Mouse (Mus musculus): ENCODE data around the gene Megf6. TPM values are rescaled to one million over a fixed set of nuclear protein-coding genes. Genes with fewer than 3 reads are reported as not detected.

Gene Megf6
- polyA plus RNA-seq (2016; fragmentation: Nextera tagmentation; extraction: Ambion mirVana) = 38.6 and 43.7 TPM in 2 replicates

DNA sequence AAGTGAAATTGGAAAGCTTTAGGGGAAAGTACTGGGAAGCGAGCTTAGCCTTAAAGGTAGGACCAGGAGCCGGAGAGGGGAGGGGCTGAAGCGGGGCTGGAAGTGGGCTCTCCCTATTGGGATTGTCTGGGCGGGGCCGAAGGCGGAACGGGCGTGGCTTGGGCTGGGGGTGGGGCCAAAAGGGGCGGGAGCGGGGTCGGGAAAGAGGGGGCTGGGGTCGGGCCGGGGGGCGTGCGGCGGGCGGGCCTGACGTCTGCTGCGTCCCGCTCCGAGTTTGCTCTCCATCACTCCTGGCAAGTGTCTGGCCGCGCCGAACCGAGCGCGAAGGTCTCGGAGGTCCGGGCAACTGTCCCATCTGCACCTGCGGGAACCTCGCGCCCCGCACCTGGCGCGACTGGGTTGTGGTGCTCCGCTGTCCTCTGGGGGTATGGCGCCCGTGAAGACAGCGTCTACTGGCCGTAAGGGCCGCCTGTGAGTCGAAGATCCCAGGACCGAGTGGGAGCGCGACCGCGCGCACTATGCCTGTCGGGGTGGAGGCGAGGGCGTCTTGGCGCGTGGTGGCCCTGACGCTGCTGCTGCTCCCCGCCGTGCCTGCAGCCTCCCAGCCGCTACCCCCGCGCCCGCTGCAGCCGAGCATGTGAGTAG lies at the start of gene Megf6:
Megf6 (plus strand) TSS at position 225 of the 645 bp plus-strand sequence.
- peak within 1 kb of the TSS; percentile 63 for H3K4me3 ChIP-seq
- peak; percentile 61 for ATAC-seq (ENCODE audit: low FRiP score)
- peaks cover 45% of the 10 kb centered on the region for H3K4me1 ChIP-seq
- no peaks in the 10 kb centered on the region for H3K36me3 ChIP-seq
- no peaks in the 10 kb centered on the region for H3K9me3 ChIP-seq (replicated peaks)
- H3K27ac ChIP-seq = peak within 1 kb of the TSS; percentile 32; the same call in 1 of the 2 replicates
- WGBS = under 1% methylated on average over 54 of the region's 61 CpGs
- peak within 1 kb of the TSS; percentile 98 for H3K4me2 ChIP-seq (replicated peaks)
- H3K9ac ChIP-seq = peak within 1 kb of the TSS; percentile 63
- peaks cover 53% of the 10 kb centered on the region for H3K27me3 ChIP-seq

DNA sequence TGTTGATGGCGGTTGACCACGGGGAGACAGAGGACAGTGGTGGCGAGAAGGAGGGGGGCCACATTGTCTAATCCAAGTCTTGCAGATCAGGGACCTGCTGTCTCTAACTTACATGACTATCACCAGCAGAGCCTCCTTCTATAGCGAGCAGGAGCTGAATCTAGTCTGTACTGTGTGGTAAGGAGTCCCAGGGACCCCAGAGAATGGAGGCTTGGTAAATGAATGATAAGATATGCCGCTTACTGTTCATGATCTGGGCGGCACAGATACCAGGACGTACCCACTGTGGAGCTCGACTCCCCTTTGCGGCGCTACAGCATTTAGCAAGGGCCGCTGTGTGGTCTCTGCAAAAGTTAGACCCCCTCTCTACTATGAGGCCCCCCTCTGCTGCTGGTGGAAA lies 48.7 kb upstream of the Megf6 start:
- Histone ChIP-seq H3K9ac (no peak overlapping the region), H3K9me3 (replicated peaks) (no peaks in the 10 kb centered on the region), H3K27ac (no peak overlapping the region), H3K4me3 (no peak overlapping the region), H3K36me3 (no peaks in the 10 kb centered on the region), H3K4me2 (replicated peaks) (no peak overlapping the region), H3K27me3 (peaks cover 8% of the 10 kb centered on the region; the same call in 1 of the 2 replicates), H3K4me1 (no peaks in the 10 kb centered on the region)
- ATAC-seq (ENCODE audit: low FRiP score) = no peak
- 75% methylated on average over 11 of the region's 11 CpGs for WGBS

DNA sequence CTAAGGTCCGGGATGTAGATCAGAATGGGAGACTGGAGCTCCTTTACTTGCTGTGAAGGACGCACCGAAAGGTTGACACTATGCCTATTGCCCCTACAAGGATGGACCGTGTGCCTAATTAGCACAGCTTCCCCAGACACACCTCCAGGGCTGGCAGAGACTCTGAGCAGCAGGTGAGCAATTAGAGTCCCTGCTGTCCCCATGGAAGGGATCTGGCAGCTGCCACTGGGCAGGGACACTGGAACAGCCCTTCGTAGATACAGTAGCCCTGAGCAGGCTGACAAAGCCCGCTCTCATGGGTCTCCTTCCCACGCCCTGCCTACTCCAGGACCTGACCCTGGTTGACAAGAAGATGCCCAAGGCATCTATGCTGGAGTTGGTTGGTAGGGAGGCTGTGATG lies 48.2 kb upstream of the Megf6 start:
- Histone ChIP-seq H3K27me3 (peaks cover 8% of the 10 kb centered on the region; the same call in 1 of the 2 replicates), H3K9ac (no peak overlapping the region), H3K36me3 (no peaks in the 10 kb centered on the region), H3K4me1 (no peaks in the 10 kb centered on the region), H3K9me3 (replicated peaks) (no peaks in the 10 kb centered on the region), H3K27ac (no peak overlapping the region), H3K4me2 (replicated peaks) (no peak overlapping the region), H3K4me3 (no peak overlapping the region)
- WGBS = 78% methylated on average over 7 of the region's 7 CpGs
- ATAC-seq (ENCODE audit: low FRiP score) = no peak

DNA sequence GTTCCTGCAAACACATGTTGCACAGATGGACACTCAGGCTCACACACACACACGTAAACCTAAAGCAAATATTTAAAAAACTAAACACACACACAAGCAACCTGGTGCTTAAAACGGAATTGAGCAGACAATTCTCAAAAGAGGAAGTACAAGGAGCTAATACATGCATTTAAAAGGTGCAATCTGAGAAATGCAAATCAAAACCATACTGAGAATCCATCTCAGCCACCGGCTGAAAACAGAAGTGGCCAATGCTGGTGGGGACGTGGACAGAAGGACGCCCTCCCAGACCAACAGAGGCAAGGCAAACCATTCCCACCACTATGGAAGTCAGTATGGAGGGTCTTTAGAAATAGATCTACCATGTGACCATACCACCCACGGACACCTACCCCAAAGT lies 47.0 kb upstream of the Megf6 start:
- Histone ChIP-seq H3K9me3 (replicated peaks) (no peaks in the 10 kb centered on the region), H3K9ac (no peak overlapping the region), H3K27me3 (peaks cover 10% of the 10 kb centered on the region), H3K4me1 (no peaks in the 10 kb centered on the region), H3K27ac (no peak overlapping the region), H3K36me3 (no peaks in the 10 kb centered on the region), H3K4me2 (replicated peaks) (no peak overlapping the region), H3K4me3 (no peak overlapping the region)
- 84% methylated on average over 6 of the region's 6 CpGs for WGBS
- ATAC-seq (ENCODE audit: low FRiP score) = no peak

DNA sequence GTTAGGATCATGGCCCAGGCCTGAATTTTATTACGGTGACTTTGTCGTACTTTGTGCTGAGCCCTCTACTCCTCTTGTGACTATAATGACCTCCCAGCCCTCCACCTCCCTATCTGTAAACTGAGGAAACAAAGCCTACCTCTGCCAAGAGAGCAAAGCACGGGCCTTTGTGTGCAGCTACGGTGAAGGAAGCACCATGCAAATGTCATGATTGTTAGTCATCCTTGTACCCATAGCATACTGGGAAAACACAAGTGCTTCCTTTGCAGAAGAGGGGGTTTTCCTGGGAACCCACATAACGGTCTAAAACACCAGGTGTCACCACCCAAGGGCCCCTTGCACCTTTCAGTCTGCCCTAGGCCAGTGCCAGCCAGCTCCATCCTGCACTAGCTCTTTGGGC lies 45.3 kb upstream of the Megf6 start:
- Histone ChIP-seq H3K9me3 (replicated peaks) (no peaks in the 10 kb centered on the region), H3K36me3 (no peaks in the 10 kb centered on the region), H3K9ac (no peak overlapping the region), H3K27ac (no peak overlapping the region), H3K27me3 (peaks cover 10% of the 10 kb centered on the region), H3K4me2 (replicated peaks) (no peak overlapping the region), H3K4me3 (no peak overlapping the region), H3K4me1 (no peaks in the 10 kb centered on the region)
- no peak for ATAC-seq (ENCODE audit: low FRiP score)
- WGBS = 71% methylated on average over 5 of the region's 5 CpGs

DNA sequence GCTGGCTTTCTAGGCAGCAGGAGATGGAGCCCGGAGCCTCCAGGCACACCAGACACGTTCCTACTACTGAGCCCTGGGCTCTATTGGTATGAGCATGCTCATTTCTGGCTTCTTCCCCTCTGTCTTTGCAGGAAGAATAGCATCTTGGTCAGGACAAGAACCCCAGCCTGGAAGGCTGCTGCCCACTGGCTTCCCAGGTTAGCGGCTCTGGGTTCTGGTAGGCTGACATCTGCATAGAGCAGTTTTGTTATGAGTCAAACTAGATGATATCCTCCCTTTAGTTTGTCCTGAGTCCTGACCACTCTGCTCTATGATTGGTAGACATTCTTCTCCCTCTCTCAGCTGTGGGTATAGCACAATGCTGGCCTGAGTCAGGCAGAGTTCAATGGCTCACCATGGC lies 43.3 kb upstream of the Megf6 start:
- no peak overlapping the region for H3K4me2 ChIP-seq (replicated peaks)
- no peak for ATAC-seq (ENCODE audit: low FRiP score)
- H3K27me3 ChIP-seq = peaks cover 7% of the 10 kb centered on the region
- 70% methylated on average over 3 of the region's 3 CpGs for WGBS
- H3K4me3 ChIP-seq = no peak overlapping the region
- H3K36me3 ChIP-seq = no peaks in the 10 kb centered on the region
- H3K9ac ChIP-seq = no peak overlapping the region
- H3K4me1 ChIP-seq = no peaks in the 10 kb centered on the region
- no peak overlapping the region for H3K27ac ChIP-seq
- H3K9me3 ChIP-seq (replicated peaks) = no peaks in the 10 kb centered on the region

DNA sequence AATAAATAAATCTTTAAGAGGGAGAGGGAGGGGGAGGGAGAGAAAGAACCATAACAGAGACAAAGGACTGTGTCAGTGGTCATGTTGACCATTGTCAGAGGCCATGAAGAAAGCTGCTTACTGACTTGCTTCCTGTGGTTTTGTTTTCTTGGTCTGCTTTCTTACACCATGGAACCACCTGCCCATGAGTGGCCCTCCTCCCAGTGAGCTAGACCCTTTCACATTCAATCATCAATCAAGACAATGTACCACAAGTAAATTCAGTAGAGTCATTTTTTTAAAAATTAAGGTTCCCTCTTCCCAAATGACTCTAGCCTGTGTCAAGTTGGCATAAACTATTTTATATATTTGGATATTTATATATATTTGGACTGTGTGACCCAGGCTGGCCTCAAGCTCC lies 40.6 kb upstream of the Megf6 start:
- H3K27ac ChIP-seq = no peak overlapping the region
- H3K36me3 ChIP-seq = no peaks in the 10 kb centered on the region
- H3K4me2 ChIP-seq (replicated peaks) = no peak overlapping the region
- H3K4me1 ChIP-seq = no peaks in the 10 kb centered on the region
- no peak for ATAC-seq (ENCODE audit: low FRiP score)
- H3K4me3 ChIP-seq = no peak overlapping the region
- no peak overlapping the region for H3K9ac ChIP-seq
- peaks cover 22% of the 10 kb centered on the region for H3K27me3 ChIP-seq
- no peaks in the 10 kb centered on the region for H3K9me3 ChIP-seq (replicated peaks)

DNA sequence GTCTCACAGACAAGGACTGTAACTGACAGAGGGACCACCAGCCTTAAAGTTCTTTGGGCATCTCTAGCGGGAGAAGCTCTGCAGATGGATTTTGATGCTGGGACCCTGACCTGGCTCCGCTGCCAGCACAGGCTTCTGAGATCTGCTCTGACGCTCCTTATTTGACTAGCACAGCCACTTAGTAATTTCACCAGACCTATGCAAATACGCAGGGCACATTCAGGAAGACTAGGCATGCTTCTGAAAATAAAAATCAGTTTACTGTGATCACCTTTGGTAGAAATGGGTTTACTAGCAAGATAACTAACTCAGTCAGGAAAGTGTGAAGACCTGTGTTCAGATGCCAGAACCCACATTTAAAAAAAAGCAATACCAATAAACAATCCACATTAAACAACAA lies 38.6 kb upstream of the Megf6 start:
- ATAC-seq (ENCODE audit: low FRiP score) = no peak
- Histone ChIP-seq H3K9me3 (replicated peaks) (no peaks in the 10 kb centered on the region), H3K4me1 (no peaks in the 10 kb centered on the region), H3K4me3 (no peak overlapping the region), H3K27me3 (peaks cover 41% of the 10 kb centered on the region), H3K4me2 (replicated peaks) (no peak overlapping the region), H3K27ac (no peak overlapping the region), H3K36me3 (no peaks in the 10 kb centered on the region), H3K9ac (no peak overlapping the region)
- 86% methylated on average over 4 of the region's 4 CpGs for WGBS

DNA sequence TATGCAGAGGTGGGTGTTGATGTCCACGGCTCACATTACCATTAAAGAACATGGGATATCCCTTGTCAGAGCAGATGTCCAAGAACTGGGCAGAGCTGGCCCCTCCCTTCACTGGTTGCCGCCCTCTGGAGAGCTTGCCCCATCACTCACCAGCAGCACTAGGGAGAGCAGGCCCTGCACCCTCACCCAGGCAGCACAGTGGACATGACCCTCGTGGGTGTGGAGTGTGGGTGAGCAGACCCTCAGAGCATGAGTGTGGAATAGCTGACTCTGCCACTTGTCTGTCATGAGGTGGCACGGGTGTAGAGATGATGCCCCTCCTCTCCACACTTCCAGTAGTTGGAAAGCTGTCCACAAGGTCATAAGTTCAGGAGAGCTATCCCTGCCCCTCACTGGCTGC lies 35.7 kb upstream of the Megf6 start:
- H3K4me1 ChIP-seq = peaks cover 7% of the 10 kb centered on the region
- H3K9ac ChIP-seq = no peak overlapping the region
- H3K4me2 ChIP-seq (replicated peaks) = no peak overlapping the region
- H3K27ac ChIP-seq = no peak overlapping the region
- ATAC-seq (ENCODE audit: low FRiP score) = no peak
- H3K36me3 ChIP-seq = no peaks in the 10 kb centered on the region
- peaks cover 68% of the 10 kb centered on the region for H3K27me3 ChIP-seq
- 57% methylated on average over 4 of the region's 4 CpGs for WGBS
- no peak overlapping the region for H3K4me3 ChIP-seq
- no peaks in the 10 kb centered on the region for H3K9me3 ChIP-seq (replicated peaks)

DNA sequence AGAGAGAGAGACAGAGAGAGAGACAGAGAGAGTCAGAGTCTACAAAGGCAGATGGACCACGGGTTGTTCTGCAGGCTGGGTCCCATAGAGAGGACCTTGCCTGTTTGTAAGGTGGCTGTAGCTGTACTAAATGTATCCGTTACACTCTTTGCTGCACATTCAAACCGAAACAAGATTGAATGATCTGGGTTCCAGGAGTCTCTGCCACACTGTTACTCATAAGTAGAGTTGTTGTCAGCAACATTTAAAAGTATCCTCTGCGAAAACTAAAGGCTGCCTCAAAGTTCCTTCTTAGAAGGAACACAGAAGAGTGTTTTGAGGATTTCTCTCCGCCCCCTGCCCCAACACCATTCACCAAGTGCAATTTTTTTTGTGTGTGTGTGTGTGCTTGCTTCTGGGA lies 33.4 kb upstream of the Megf6 start:
- no peak overlapping the region for H3K4me2 ChIP-seq (replicated peaks)
- WGBS = 64% methylated on average over 5 of the region's 5 CpGs
- no peak for ATAC-seq (ENCODE audit: low FRiP score)
- peaks cover 87% of the 10 kb centered on the region for H3K27me3 ChIP-seq
- H3K9ac ChIP-seq = no peak overlapping the region
- H3K9me3 ChIP-seq (replicated peaks) = no peaks in the 10 kb centered on the region
- H3K4me1 ChIP-seq = peaks cover 23% of the 10 kb centered on the region
- H3K36me3 ChIP-seq = no peaks in the 10 kb centered on the region
- H3K27ac ChIP-seq = no peak overlapping the region
- no peak overlapping the region for H3K4me3 ChIP-seq

DNA sequence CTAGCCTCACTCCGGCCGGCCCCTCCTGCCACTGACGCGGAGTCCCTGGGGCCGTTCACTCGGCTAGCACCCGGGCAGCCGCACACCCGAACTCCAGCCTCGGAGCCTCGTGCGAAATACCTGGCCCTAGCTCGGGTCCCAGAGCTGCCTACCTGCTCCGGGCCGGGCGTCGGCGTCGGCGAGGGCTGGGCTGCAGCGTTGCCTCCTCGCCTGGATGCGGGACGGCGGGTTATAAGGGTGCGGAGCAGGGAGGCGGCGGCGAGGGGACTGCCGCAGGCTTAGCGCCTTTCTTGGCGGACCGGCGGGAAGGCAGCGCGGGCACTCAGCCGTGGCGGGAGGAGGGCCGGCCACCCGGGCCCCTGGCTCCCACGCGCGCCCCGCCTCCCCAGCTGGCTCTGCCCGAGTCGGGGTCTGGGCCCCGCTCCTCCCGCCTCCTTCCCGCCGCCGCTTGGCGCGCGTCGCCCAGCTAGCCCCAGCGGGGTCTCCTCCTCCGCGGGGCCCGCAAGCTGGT lies 30.8 kb upstream of the Megf6 start:
- Histone ChIP-seq H3K9me3 (replicated peaks) (no peaks in the 10 kb centered on the region), H3K36me3 (no peaks in the 10 kb centered on the region), H3K27ac (no peak overlapping the region), H3K4me1 (peaks cover 33% of the 10 kb centered on the region), H3K4me2 (replicated peaks) (peak overlapping the region; percentile 78), H3K4me3 (peak overlapping the region; percentile 42), H3K27me3 (peaks cover 70% of the 10 kb centered on the region), H3K9ac (peak overlapping the region; percentile 46)
- 0 out of 2 replicates have a peak, but pooled peaks have one; percentile 17 for ATAC-seq (ENCODE audit: low FRiP score)
- under 1% methylated on average over 47 of the region's 59 CpGs for WGBS

DNA sequence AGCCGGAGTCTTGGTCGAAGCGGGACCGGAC lies 30.5 kb upstream of the Megf6 start, which contains the start of gene Trp73:
Trp73 (minus strand) TSS at position 27 of the 31 bp plus-strand sequence.
- no peak for ATAC-seq (ENCODE audit: low FRiP score)
- WGBS = 0% methylated on average over 3 of the region's 4 CpGs
- no peaks in the 10 kb centered on the region for H3K36me3 ChIP-seq
- peak within 1 kb of the TSS; percentile 42 for H3K4me3 ChIP-seq
- peak within 1 kb of the TSS; percentile 78 for H3K4me2 ChIP-seq (replicated peaks)
- H3K27me3 ChIP-seq = peaks cover 68% of the 10 kb centered on the region
- H3K4me1 ChIP-seq = peaks cover 33% of the 10 kb centered on the region
- no peaks in the 10 kb centered on the region for H3K9me3 ChIP-seq (replicated peaks)
- no peak within 1 kb of the TSS for H3K27ac ChIP-seq
- peak within 1 kb of the TSS; percentile 46 for H3K9ac ChIP-seq

DNA sequence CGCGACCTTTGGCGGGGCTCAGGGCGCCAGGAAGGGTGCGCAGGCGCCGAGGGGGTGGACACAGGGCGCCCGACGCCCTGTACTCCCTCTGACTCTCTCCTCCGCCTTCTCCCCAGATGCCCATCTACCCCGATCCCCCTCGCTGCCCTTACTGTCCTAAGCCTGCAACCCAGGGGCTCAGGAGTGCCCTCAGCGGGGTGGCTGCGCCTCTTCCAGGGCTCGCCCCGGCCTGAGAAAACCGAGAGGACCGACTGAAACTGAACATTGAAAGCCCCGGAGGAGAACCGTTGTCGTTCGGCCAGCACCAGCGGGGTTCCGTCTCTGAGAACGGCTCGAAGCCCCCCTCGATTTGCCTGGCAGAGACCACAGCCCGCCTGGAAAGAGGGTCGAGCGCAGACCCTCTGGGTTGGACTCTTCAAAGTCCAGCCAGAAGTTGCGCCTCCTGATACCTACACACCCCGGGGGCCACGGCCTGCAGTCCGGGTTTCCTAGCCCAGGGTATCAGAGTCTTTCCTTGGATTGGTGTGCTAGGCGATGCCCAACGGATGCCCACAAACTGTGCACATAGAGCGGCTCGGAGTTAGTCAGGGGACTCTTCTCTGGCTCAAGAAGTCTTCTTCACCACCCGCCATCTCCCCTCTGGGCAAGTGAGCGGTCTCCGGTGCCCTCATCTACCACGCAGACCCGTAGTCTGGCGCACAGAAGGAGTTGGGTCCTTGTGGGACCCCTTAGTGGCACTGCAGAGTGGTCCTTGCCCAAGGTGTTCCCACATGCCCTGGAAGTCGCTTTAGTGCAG lies 30.1 kb upstream of the Megf6 start:
- peaks cover 63% of the 10 kb centered on the region for H3K27me3 ChIP-seq
- 1% methylated on average over 46 of the region's 46 CpGs for WGBS
- no peaks in the 10 kb centered on the region for H3K9me3 ChIP-seq (replicated peaks)
- no peaks in the 10 kb centered on the region for H3K36me3 ChIP-seq
- H3K4me3 ChIP-seq = peak overlapping the region; percentile 42
- peaks cover 33% of the 10 kb centered on the region for H3K4me1 ChIP-seq
- peak overlapping the region; percentile 46 for H3K9ac ChIP-seq
- 0 out of 2 replicates have a peak, but pooled peaks have one; percentile 10 for ATAC-seq (ENCODE audit: low FRiP score)
- H3K4me2 ChIP-seq (replicated peaks) = peak overlapping the region; percentile 78
- H3K27ac ChIP-seq = no peak overlapping the region
